Mouse (Mus musculus) C2C12 (cell line): Measurements from ENCODE around the gene Map9.

Experiments used
- CEBPB ChIP-seq: IDR thresholded peaks from one replicate; pipeline ENCODE4 v1.6.1; 2011; ENCODE audit warnings: low read depth, mild to moderate bottlenecking, control low read depth, moderate library complexity
- CTCF ChIP-seq: IDR thresholded peaks from one replicate; pipeline ENCODE4 v1.5.1; 2011; ENCODE audit not compliant: control insufficient read depth, insufficient read depth, insufficient read length
- FOSL1 ChIP-seq: IDR thresholded peaks from one replicate; pipeline ENCODE4 v1.8.0; 2011; ENCODE audit warnings: mild to moderate bottlenecking, low read length; ENCODE audit not compliant: poor library complexity, insufficient read depth, severe bottlenecking
- MAX ChIP-seq: IDR thresholded peaks from one replicate; pipeline ENCODE4 v1.6.1; 2011; ENCODE audit warnings: mild to moderate bottlenecking, control low read depth
- MYOD1 ChIP-seq: IDR thresholded peaks from one replicate; pipeline ENCODE4 v1.6.1; 2011; ENCODE audit warnings: low read depth; ENCODE audit not compliant: control insufficient read depth, insufficient read length
- MYOG ChIP-seq: IDR thresholded peaks from one replicate; pipeline ENCODE4 v1.6.1; 2011; ENCODE audit not compliant: control insufficient read depth, insufficient read length; ENCODE audit errors: extremely low read depth
- USF1 ChIP-seq: IDR thresholded peaks from one replicate; pipeline ENCODE4 v1.6.1; 2011; ENCODE audit warnings: low read depth, mild to moderate bottlenecking, control low read depth, moderate library complexity

GRCm38 (mm10) chr3:82340111-82340510 is 17.7 kb upstream of the Map9 start:
- TF ChIP-seq CTCF: no peak
- TF ChIP-seq USF1: no peak
- no peak for TF ChIP-seq MYOG
- no peak for TF ChIP-seq MAX
- TF ChIP-seq FOSL1: no peak
- no peak for TF ChIP-seq MYOD1
- no peak for TF ChIP-seq CEBPB
